Mouse (Mus musculus) intestine, postnatal 0 days (tissue): ENCODE measurements around the gene Polr3e. TPM values are rescaled to one million over a fixed set of nuclear protein-coding genes. Genes with fewer than 3 reads are reported as not detected.

ENCODE experiments used
- ATAC-seq: fragments of 200-750 bp; cut with Nextera tagmentation; 2 replicates; pipeline ENCODE4 v1.8.0; 2017; ENCODE audit warnings: mild to moderate bottlenecking, moderate TSS enrichment, moderate library complexity
- H3K27ac ChIP-seq: fragments of 300-500 bp; sonication (generic); 2 replicates; pipeline ENCODE4 v1.5.1; 2014; ENCODE audit warnings: mild to moderate bottlenecking, low read depth, low read length, moderate library complexity
- H3K27me3 ChIP-seq: fragments of 300-500 bp; sonication (generic); replicated peaks from 2 replicates; pipeline ENCODE4 v1.6.1; 2014; ENCODE audit warnings: low read length, mixed read lengths; ENCODE audit not compliant: control insufficient read depth, insufficient read depth
- H3K36me3 ChIP-seq: fragments of 300-500 bp; sonication (generic); 2 replicates; pipeline ENCODE4 v1.6.1; 2014; ENCODE audit warnings: mild to moderate bottlenecking, moderate library complexity; ENCODE audit not compliant: control insufficient read depth, insufficient read depth
- H3K4me1 ChIP-seq: fragments of 300-500 bp; sonication (generic); replicated peaks from 2 replicates; pipeline ENCODE4 v1.6.1; 2014; ENCODE audit warnings: antibody characterized with exemption, low read length, mixed read lengths; ENCODE audit not compliant: control insufficient read depth, insufficient read depth
- H3K4me2 ChIP-seq: fragments of 300-500 bp; sonication (generic); replicated peaks from 2 replicates; pipeline ENCODE4 v1.6.1; 2014; ENCODE audit warnings: low read depth, mild to moderate bottlenecking, moderate library complexity
- H3K4me3 ChIP-seq: fragments of 300-500 bp; sonication (generic); 2 replicates; pipeline ENCODE4 v1.5.1; 2014; ENCODE audit warnings: low read depth, low read length
- H3K9ac ChIP-seq: fragments of 300-500 bp; sonication (generic); 2 replicates; pipeline ENCODE4 v1.6.1; 2014; ENCODE audit warnings: mild to moderate bottlenecking, low read depth, low read length
- H3K9me3 ChIP-seq: fragments of 300-500 bp; sonication (generic); 2 replicates; pipeline ENCODE4 v1.6.1; 2016; ENCODE audit warnings: mixed run types; ENCODE audit not compliant: control insufficient read depth
- CTCF ChIP-seq: sonication (generic); IDR thresholded peaks from 2 replicates; pipeline ENCODE4 v1.5.1; 2016; ENCODE audit warnings: low read depth, mild to moderate bottlenecking, control low read depth, antibody characterized with exemption, moderate library complexity
- WGBS: fragments of 180-500 bp; shearing (Covaris S2); extraction: QIAGEN DNeasy Blood & Tissue Kit; methylation state at CpG from one replicate; pipeline ENCODE4 v1.1.7; 2014; 5-methylcytosine and 5-hydroxymethylcytosine counted together
- polyA plus RNA-seq: library from polyadenylated mRNA; unstranded; fragments of >200 nt; fragmentation: Nextera tagmentation; extraction: Ambion mirVana; gene quantifications from 2 replicates; pipeline ENCODE4 v1.2.1, GENCODE M21; 2015

Polr3e gene
- polyA plus RNA-seq, 1 experiment from 2014 or later = 18.3 TPM

DNA sequence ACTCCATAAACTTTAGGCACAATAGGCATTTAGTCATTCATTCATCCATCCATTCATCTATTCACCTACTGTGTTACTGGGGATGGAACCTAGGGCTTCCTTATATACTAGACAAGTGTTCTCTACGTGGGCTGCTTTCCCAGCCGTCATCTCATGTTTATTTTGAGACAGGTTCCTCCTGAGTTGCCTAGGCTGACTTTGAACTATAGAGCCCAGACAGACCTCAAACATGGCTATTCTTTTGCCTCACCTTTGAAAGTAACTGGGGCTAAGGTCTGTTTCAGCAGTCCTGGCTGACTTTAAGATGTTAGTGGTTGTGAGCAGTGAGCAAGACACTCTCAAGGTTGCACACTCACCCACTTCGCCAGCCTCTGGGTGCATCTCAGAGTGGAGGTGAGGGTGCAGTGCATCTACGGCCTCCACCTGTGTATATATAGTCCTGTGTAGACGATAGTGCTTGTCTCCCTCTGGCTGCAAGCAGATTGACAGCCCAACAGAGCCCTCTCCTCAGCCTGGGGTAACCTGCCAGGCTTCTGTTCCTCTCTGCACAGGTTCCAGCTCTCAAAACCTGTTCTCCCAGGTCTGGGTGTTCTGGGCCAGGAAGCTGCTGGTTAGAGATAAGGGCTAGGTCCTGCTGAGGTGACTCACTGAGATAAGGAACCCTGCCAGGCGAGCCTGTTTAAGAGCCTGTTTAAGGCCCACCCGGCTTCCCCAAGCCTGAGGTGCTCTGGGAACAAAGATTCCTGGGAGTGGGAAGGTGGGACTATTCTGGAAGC is 42.6 kb upstream of the Polr3e start:
- 0 out of 2 replicates have a peak, but pooled peaks cover 10% of the 10 kb centered on the region for H3K4me1 ChIP-seq
- H3K9ac ChIP-seq = no peak overlapping the region
- peak overlapping the region; percentile 79 for H3K27ac ChIP-seq
- peak; percentile 96 for ATAC-seq
- no peak overlapping the region for H3K4me2 ChIP-seq
- no peaks in the 10 kb centered on the region for H3K9me3 ChIP-seq
- H3K27me3 ChIP-seq = no peaks in the 10 kb centered on the region
- WGBS = 31% methylated on average over 7 of the region's 7 CpGs
- no peak overlapping the region for H3K4me3 ChIP-seq
- peak; percentile 25; the same call in 1 of the 2 replicates for TF ChIP-seq CTCF
- peaks cover 12% of the 10 kb centered on the region for H3K36me3 ChIP-seq

DNA sequence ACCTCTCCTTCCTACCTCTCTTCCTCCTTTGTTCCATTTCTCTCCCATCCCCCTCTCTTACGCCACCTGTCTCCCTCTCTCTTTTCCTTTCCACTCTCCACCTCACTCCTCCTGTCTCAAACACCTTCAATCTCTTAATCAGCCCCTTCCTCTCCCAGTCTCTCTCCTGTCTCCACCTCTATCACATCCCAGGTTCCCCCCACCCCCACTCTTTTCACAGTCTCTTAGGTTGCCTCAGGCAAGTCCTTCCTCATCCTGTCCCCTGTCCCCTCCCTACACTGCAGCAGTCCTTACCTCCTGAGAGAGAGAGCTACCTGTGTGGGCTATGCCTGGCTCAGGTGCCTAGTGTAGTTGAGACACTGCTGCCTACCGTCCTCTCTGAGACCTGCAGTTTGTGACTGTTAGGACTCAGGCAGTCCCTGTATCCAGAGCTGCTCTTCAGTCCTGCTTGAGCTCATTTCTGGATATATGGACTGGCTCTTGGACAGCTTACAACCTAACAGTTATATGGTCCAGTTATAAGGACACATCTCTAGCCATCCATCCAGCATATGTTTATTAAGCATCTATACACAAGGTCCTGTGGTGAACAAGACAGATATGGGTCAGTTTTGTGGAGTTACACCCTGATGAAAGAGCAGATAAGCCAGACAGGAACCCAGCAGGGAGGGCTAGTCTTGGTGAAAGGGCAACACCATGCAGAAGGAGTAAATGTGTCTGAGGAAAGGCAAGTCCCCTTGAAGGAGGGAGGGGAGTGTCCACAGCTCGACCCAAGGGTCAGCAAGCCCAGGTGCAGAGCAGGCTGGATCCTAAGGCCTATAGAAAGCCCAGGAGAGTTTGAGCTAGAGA is 41.8 kb upstream of the Polr3e start:
- Histone ChIP-seq H3K4me1 (0 out of 2 replicates have a peak, but pooled peaks cover 4% of the 10 kb centered on the region), H3K4me2 (no peak overlapping the region), H3K4me3 (no peak overlapping the region), H3K9ac (no peak overlapping the region), H3K9me3 (no peaks in the 10 kb centered on the region), H3K27me3 (no peaks in the 10 kb centered on the region), H3K27ac (peak overlapping the region; percentile 79), H3K36me3 (peaks cover 20% of the 10 kb centered on the region)
- 39% methylated on average over 3 of the region's 3 CpGs for WGBS
- peak; percentile 49 for TF ChIP-seq CTCF
- peak; percentile 67 for ATAC-seq

DNA sequence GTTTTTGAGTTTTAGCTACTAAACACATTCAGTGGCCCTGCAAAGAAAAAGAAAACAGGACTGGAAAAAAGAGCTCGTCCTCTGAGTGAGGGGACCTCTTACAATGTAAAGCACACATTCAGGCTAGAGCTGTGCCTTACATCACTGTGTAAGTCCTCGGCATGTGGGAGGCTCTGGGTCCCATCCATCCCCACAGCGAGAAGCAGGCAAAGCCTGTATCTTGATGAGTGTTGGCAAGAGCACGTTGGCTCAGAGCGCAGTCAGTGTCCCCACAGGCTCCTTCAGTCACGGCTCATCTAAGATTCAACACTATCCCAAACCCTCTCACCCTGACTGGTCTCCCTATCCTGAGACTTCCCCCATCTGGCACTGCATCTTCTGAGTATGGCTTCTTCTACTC is 39.3 kb upstream of the Polr3e start:
- Histone ChIP-seq H3K36me3 (peaks cover 24% of the 10 kb centered on the region), H3K4me1 (0 out of 2 replicates have a peak, but pooled peaks cover 4% of the 10 kb centered on the region), H3K27ac (no peak overlapping the region), H3K27me3 (no peaks in the 10 kb centered on the region), H3K9me3 (no peaks in the 10 kb centered on the region), H3K4me3 (no peak overlapping the region), H3K4me2 (no peak overlapping the region), H3K9ac (no peak overlapping the region)
- no peak for TF ChIP-seq CTCF
- no peak for ATAC-seq
- 79% methylated on average over 6 of the region's 6 CpGs for WGBS

DNA sequence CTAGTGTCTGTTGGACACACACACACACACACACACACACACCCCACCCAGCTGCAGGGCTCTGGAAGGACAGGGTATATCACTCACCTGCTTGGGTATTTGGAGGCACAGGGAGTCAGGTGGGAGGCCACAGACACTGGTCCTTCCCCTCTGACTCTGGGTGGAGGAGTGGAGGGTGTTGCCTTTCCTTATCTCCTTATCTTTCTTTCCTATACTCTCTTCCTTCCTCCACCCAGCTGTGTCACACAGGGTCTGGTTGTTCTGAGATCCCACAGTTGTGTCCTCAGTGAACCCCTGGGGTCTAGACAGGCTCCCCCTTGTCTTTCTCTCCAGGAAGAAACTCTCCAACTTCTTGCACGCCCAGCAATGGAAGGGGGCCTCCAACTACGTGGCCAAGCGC is 37.6 kb upstream of the Polr3e start:
- no peak for TF ChIP-seq CTCF
- Histone ChIP-seq H3K4me3 (no peak overlapping the region), H3K4me2 (no peak overlapping the region), H3K27ac (no peak overlapping the region), H3K27me3 (no peaks in the 10 kb centered on the region), H3K9ac (no peak overlapping the region), H3K9me3 (no peaks in the 10 kb centered on the region), H3K4me1 (0 out of 2 replicates have a peak, but pooled peaks cover 4% of the 10 kb centered on the region), H3K36me3 (peaks cover 31% of the 10 kb centered on the region)
- 85% methylated on average over 3 of the region's 3 CpGs for WGBS
- no peak for ATAC-seq

DNA sequence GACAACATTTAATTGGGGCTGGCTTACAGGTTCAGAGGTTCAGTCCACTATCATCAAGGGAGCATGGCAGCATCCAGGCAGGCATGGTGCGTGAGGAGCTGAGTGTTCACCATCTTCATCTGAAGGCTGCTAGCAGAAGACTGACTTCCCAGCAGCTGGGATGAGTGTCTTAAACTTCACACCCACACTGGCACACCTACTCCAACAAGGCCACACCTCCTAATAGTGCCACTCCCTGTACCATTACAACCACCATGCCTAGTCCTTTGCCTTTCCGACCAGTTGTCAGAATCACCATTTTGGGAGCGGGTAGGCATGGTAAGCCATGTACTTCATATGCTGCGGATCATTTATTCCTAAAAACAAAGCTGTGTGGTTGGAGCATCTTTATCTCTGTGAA is 36.8 kb upstream of the Polr3e start:
- peaks cover 39% of the 10 kb centered on the region for H3K36me3 ChIP-seq
- no peak for TF ChIP-seq CTCF
- 85% methylated on average over 4 of the region's 4 CpGs for WGBS

DNA sequence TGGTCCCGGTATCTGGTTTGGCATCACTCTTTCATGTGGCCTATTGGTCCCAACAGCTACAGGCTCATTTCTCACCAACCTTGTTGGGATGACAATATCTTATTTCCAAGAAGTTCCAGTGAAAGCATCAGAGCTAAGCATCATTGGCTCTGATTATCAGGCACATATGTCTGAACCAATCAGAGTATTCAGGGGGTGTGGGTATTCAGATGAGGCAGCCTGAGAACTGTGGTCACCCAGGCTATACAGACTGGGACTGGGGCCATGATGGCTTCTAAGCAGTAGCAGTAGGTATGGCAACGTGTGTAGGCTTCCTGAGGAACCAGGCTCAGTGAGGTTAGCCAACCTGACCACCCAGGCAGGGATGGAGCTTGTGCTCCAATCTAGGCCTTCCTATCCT is 36.1 kb upstream of the Polr3e start:
- no peaks in the 10 kb centered on the region for H3K27me3 ChIP-seq
- ATAC-seq = no peak
- TF ChIP-seq CTCF = no peak
- no peak overlapping the region for H3K9ac ChIP-seq
- 81% methylated on average over 2 of the region's 2 CpGs for WGBS
- no peak overlapping the region for H3K4me3 ChIP-seq
- H3K4me1 ChIP-seq = no peaks in the 10 kb centered on the region
- H3K4me2 ChIP-seq = no peak overlapping the region
- no peaks in the 10 kb centered on the region for H3K9me3 ChIP-seq
- no peak overlapping the region for H3K27ac ChIP-seq
- peaks cover 46% of the 10 kb centered on the region for H3K36me3 ChIP-seq

More for the DNA sequence above, 36.8 kb upstream of the Polr3e start:
- H3K4me3 ChIP-seq = no peak overlapping the region
- 0 out of 2 replicates have a peak, but pooled peaks cover 2% of the 10 kb centered on the region for H3K4me1 ChIP-seq
- H3K27me3 ChIP-seq = no peaks in the 10 kb centered on the region
- H3K9ac ChIP-seq = no peak overlapping the region
- no peak for ATAC-seq
- H3K4me2 ChIP-seq = no peak overlapping the region
- no peaks in the 10 kb centered on the region for H3K9me3 ChIP-seq
- no peak overlapping the region for H3K27ac ChIP-seq
